Mouse (Mus musculus): Measurements from ENCODE around the gene Ppp1r13l. TPM values are rescaled to one million over a fixed set of nuclear protein-coding genes. Genes with fewer than 3 reads are reported as not detected.

The Ppp1r13l gene
- polyA plus RNA-seq, 1 experiment: 5.9 TPM

DNA sequence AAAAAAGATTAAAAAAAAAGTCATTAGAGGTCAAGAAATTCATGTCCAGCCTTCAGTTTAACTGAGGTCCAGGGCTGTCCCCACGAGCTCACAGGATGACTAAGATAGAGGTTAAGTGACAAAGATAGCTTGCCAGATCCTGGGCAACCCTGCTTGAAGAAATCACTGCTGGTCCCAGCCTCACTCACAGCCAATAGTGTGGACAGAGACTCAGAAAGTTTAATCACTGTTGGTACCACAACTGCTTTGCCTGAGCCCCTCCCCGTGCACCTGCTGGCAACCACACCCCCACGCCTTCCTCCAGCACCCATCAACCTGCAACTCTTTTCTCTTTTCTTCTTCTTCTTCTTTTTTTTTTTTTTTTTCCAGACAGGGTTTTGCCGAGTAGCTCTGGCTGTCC, 64.5 kb downstream of the Ppp1r13l start:
- DNase-seq: no peak
- 56% methylated on average over 4 of the region's 4 CpGs for WGBS
- no peaks in the 10 kb centered on the region for H3K4me1 ChIP-seq (ENCODE audit: control insufficient read depth, insufficient read depth, low read length)

DNA sequence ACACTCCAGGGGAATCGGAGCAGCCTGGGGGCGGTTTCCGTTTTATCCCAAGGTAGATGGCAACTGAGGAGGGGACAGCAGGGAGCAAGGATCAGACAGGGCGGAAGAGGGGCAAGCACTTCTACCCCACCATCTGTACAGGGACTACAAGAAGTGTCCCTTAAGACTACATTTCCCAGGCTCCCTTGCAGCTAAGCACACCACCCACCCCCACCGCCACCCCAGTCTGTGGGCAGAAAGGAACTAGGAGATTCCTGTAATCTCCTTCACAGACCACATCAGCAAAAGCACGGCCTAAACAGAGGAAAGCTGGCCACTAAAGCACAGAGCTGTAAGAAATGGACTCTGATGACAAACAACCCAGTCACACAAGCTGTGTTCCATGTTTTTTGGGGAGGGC, 66.8 kb downstream of the Ppp1r13l start:
- H3K36me3 ChIP-seq (ENCODE audit: control insufficient read depth, insufficient read depth, low read length): no peaks in the 10 kb centered on the region; the same call in none of the 2 replicates
- DNase-seq: no peak
- no peaks in the 10 kb centered on the region for H3K4me1 ChIP-seq (ENCODE audit: control insufficient read depth, insufficient read depth, low read length)
- H3K27me3 ChIP-seq (replicated peaks; ENCODE audit: control insufficient read depth, insufficient read depth, low read length): no peaks in the 10 kb centered on the region
- TF ChIP-seq CTCF (conservative IDR thresholded peaks at IDR 0.05; ENCODE audit: insufficient read depth, insufficient read length, low read depth, low read length) (no peak), POLR2A (IDR thresholded peaks at IDR 0.05; ENCODE audit: low read depth, low read length) (no peak)
- no peak overlapping the region for H3K4me3 ChIP-seq (ENCODE audit: insufficient read depth, low read depth, low read length)
- 86% methylated on average over 6 of the region's 6 CpGs for WGBS
- no peak overlapping the region for H3K27ac ChIP-seq (ENCODE audit: insufficient read depth, low read depth, low read length)

More for the DNA sequence above, 64.5 kb downstream of the Ppp1r13l start:
- H3K27ac ChIP-seq (ENCODE audit: insufficient read depth, low read depth, low read length): no peak overlapping the region
- no peaks in the 10 kb centered on the region for H3K27me3 ChIP-seq (replicated peaks; ENCODE audit: control insufficient read depth, insufficient read depth, low read length)
- H3K36me3 ChIP-seq (ENCODE audit: control insufficient read depth, insufficient read depth, low read length): no peaks in the 10 kb centered on the region; the same call in 1 of the 2 replicates
- TF ChIP-seq POLR2A (IDR thresholded peaks at IDR 0.05; ENCODE audit: low read depth, low read length) (no peak), CTCF (conservative IDR thresholded peaks at IDR 0.05; ENCODE audit: insufficient read depth, insufficient read length, low read depth, low read length) (no peak)
- no peak overlapping the region for H3K4me3 ChIP-seq (ENCODE audit: insufficient read depth, low read depth, low read length)

DNA sequence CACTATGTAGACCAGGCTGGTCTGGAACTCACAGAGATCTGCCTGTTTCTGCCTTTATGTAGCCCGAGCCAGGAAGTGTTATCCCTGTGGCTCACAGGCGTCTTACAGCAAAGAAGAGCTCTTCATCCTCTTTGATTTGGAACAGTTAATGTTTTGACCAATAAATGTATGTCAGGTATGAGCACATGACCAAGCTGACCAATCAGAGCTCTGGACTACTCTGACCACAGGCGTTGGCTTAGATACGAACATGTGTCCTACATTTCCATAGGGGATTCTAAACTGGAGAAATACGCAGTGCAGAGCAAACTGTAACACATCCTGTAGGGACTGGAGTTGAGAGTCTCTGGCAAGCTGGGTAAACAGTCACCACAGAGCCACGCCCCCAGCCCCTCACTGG, 67.3 kb downstream of the Ppp1r13l start:
- peaks cover 2% of the 10 kb centered on the region for H3K36me3 ChIP-seq (ENCODE audit: control insufficient read depth, insufficient read depth, low read length)

More for the DNA sequence above, 67.3 kb downstream of the Ppp1r13l start:
- no peak for DNase-seq
- no peaks in the 10 kb centered on the region for H3K27me3 ChIP-seq (replicated peaks; ENCODE audit: control insufficient read depth, insufficient read depth, low read length)
- no peak for TF ChIP-seq CTCF (conservative IDR thresholded peaks at IDR 0.05; ENCODE audit: insufficient read depth, insufficient read length, low read depth, low read length)
- no peak for TF ChIP-seq POLR2A (IDR thresholded peaks at IDR 0.05; ENCODE audit: low read depth, low read length)
- H3K27ac ChIP-seq (ENCODE audit: insufficient read depth, low read depth, low read length): no peak overlapping the region
- H3K4me3 ChIP-seq (ENCODE audit: insufficient read depth, low read depth, low read length): no peak overlapping the region
- WGBS: 92% methylated on average over 6 of the region's 6 CpGs
- H3K4me1 ChIP-seq (ENCODE audit: control insufficient read depth, insufficient read depth, low read length): no peaks in the 10 kb centered on the region

Other genes with a start within 250 kb of the Ppp1r13l start
- 0.03 and 0.04 TPM in 2 replicates for gene Gm4969, start 241.4 kb upstream of the Ppp1r13l start, polyA plus RNA-seq (2012; rRNA removed)
- gene Fbxo46, start 239.9 kb upstream of the Ppp1r13l start, polyA plus RNA-seq (2012; rRNA removed): 9.2 and 9.5 TPM in 2 replicates
- gene Qpctl, start 210.5 kb upstream of the Ppp1r13l start, polyA plus RNA-seq (2012; rRNA removed): 11.9 and 12.1 TPM in 2 replicates
- 34.8 and 42.2 TPM in 2 replicates for gene Snrpd2, start 210.0 kb upstream of the Ppp1r13l start, polyA plus RNA-seq (2012; rRNA removed)
- gene Gipr, start 193.6 kb upstream of the Ppp1r13l start, polyA plus RNA-seq (2012; rRNA removed): 0.13 and 0.20 TPM in 2 replicates
- gene Eml2, start 183.3 kb upstream of the Ppp1r13l start, polyA plus RNA-seq (2012; rRNA removed): 38.8 and 39.0 TPM in 2 replicates
- 10.1 and 10.8 TPM in 2 replicates for gene Gpr4, start 147.2 kb upstream of the Ppp1r13l start, polyA plus RNA-seq (2012; rRNA removed)
- gene Opa3, start 131.4 kb upstream of the Ppp1r13l start, polyA plus RNA-seq (2012; rRNA removed): 41.7 and 48.5 TPM in 2 replicates
- 69.5 and 71.5 TPM in 2 replicates for gene Vasp, start 87.9 kb upstream of the Ppp1r13l start, polyA plus RNA-seq (2012; rRNA removed)
- gene Ppm1n, start 79.7 kb upstream of the Ppp1r13l start, polyA plus RNA-seq (2012; rRNA removed): not detected in 2 replicates
- gene Rtn2, start 77.1 kb upstream of the Ppp1r13l start, polyA plus RNA-seq (2012; rRNA removed): 7.6 and 19.1 TPM in 2 replicates
- 0.17 and 0.19 TPM in 2 replicates for gene Fosb, start 49.7 kb upstream of the Ppp1r13l start, polyA plus RNA-seq (2012; rRNA removed)
- gene Ercc1, start 15.0 kb upstream of the Ppp1r13l start, polyA plus RNA-seq (2012; rRNA removed): 27.6 and 31.9 TPM in 2 replicates
- gene Cd3eap, start 266 bp upstream of the Ppp1r13l start, polyA plus RNA-seq (2012; rRNA removed): 5.3 and 5.9 TPM in 2 replicates
- 32.4 and 39.9 TPM in 2 replicates for gene Ercc2, start 22.3 kb downstream of the Ppp1r13l start, polyA plus RNA-seq (2012; rRNA removed)
- gene Klc3, start 44.4 kb downstream of the Ppp1r13l start, polyA plus RNA-seq (2012; rRNA removed): 3.7 and 5.0 TPM in 2 replicates
- 2.0 and 420 TPM in 2 replicates for gene Ckm, start 45.0 kb downstream of the Ppp1r13l start, polyA plus RNA-seq (2012; rRNA removed)
- gene Mark4, start 99.1 kb downstream of the Ppp1r13l start, polyA plus RNA-seq (2012; rRNA removed): 16.1 and 18.2 TPM in 2 replicates
- 41.6 and 46.6 TPM in 2 replicates for gene Exoc3l2, start 103.6 kb downstream of the Ppp1r13l start, polyA plus RNA-seq (2012; rRNA removed)
- gene Bloc1s3, start 148.6 kb downstream of the Ppp1r13l start, polyA plus RNA-seq (2012; rRNA removed): 8.6 and 10.3 TPM in 2 replicates
- gene Trappc6a, start 148.6 kb downstream of the Ppp1r13l start, polyA plus RNA-seq (2012; rRNA removed): 62.3 and 74.6 TPM in 2 replicates
- 0.11 and 0.16 TPM in 2 replicates for gene Nkpd1, start 158.1 kb downstream of the Ppp1r13l start, polyA plus RNA-seq (2012; rRNA removed)
- gene Ppp1r37, start 203.3 kb downstream of the Ppp1r13l start, polyA plus RNA-seq (2012; rRNA removed): 87.0 and 92.0 TPM in 2 replicates
- 2.7 and 3.3 TPM in 2 replicates for gene Zfp296, start 217.5 kb downstream of the Ppp1r13l start, polyA plus RNA-seq (2012; rRNA removed)
- gene Gemin7, start 217.8 kb downstream of the Ppp1r13l start, polyA plus RNA-seq (2012; rRNA removed): 143 and 149 TPM in 2 replicates
- gene Clasrp, start 244.7 kb downstream of the Ppp1r13l start, polyA plus RNA-seq (2012; rRNA removed): 29.0 and 54.8 TPM in 2 replicates

Measured in kidney, adult 2 months (tissue).